Mouse (Mus musculus) megakaryocyte, adult 5-6 weeks (primary cell): ENCODE data around the gene Pate3. TPM values are rescaled to one million over a fixed set of nuclear protein-coding genes. Genes with fewer than 3 reads are reported as not detected.
"Not testable (repeated sequence)": the region's sequence is repeated elsewhere in the genome, so short reads cannot be mapped to it uniquely, and the experiment has no call there.

Experiments used
- ATAC-seq: 2 replicates; pipeline ENCODE4 v1.8.0; 2016; ENCODE audit warnings: mild to moderate bottlenecking, inconsistent platforms; ENCODE audit not compliant: poor library complexity, severe bottlenecking
- total RNA-seq, 2 experiments: library from RNA; stranded (forward) in 1 of 2; stranded (reverse) in 1 of 2; fragments of 153-499, 151-499 nt in 1 of 2; fragments of 221-1000, 200-1000 nt in 1 of 2; gene quantifications; 2 replicates each; pipeline versions ENCODE4 v1.2.3 to v1.2.4; 2015 to 2017

The Pate3 gene
- total RNA-seq (2015) (not detected in 2 replicates), total RNA-seq (2017) (not detected in 2 replicates)

DNA sequence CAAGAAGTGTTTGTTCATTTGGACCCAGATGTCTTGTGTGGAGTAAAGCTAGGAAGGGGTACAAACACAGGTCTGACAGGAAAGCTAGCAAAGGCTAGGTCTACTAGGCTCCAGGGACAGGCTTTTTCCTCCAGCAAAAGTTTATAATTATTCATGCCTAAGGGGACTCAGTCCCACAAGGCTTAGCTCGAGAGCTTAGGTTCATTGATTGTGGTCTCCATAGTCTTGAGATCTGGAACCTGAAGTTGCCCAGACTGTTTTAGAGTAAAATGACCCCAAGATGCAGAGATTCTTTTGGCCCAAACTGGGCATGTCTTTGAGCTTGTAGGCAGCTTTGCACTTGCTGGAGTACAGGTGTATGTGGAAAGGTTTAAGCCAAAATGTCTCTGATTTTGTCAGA lies at the start of gene Pate3:
Gene Pate3 (minus strand): TSS at position 101 of the 400 bp plus-strand sequence.
- no peak for ATAC-seq

GRCm38 (mm10) chr9:35691924-35692323 lies 43.9 kb upstream of the Pate3 start:
- no peak for ATAC-seq

- no peak for ATAC-seq
These were observed 39.0 kb upstream of the Pate3 start, which contains the start of gene Pate1 for GRCm38 (mm10) chr9:35687013-35687412. TSS of gene Pate1 (minus strand) at chr9:35687390.

- no peak for ATAC-seq
These were observed 25.6 kb upstream of the Pate3 start for GRCm38 (mm10) chr9:35673557-35673956.

- ATAC-seq: no peak
These were observed 15.0 kb downstream of the Pate3 start for GRCm38 (mm10) chr9:35632981-35633380.

DNA sequence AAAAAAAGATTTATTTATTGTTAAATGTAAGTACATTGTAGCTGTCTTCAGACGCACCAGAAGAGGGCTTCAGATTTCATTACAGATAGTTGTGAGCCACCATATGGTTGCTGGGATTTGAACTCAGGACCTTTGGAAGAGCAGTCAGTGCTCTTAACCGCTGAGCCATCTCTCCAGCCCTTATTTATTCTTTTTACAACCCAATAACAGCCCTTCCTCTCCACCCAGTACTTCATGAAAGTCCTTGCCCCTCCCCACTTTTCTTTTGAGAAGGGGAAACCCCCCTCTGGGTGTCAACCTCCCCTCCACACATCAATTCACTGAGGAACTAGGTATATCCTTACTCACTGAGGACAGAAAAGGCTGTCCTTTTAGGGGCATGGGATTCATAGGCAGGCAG lies 31.2 kb downstream of the Pate3 start:
- not testable (repeated sequence) for ATAC-seq

DNA sequence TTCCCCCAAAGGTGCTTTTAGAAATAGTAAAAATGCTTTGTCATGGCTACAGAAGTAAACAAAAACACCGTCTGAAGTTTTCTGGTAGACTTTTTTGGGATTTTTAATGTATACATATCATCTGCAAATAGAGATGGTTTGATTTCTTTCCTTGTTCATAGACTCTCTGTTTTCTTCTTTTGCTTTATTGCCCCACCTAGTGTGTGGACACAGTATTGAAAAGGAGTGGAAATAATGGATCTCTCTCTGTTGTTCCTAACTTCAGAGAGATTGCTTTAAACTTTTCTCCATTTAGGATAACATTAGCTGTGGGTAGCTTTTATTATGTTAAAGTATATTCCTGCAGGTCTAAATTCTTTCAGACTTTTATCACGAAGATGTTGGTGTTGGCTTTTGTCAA lies 34.0 kb downstream of the Pate3 start:
- ATAC-seq: no peak

DNA sequence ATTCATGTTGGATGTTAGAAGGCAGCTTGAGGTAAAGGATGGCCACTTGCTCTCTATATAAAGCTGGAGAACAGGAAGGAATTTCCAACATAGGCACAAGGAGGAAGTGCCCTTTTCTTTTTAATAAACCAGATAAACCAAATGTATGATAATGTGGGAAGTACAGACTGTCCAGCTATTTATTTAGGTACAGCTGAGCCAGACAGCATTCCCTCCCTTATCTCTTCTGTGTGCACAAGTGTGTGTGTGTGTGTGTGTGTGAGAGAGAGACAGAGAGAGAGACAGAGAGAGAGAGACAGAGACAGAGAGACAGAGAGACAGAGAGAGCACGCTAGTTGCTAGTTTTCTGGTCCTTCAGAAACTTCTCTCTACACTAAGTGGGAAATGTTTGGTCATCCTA lies 36.2 kb downstream of the Pate3 start, which contains the start of gene Pate4:
Gene Pate4 (minus strand): TSS at position 101 of the 400 bp plus-strand sequence.
- ATAC-seq: no peak

DNA sequence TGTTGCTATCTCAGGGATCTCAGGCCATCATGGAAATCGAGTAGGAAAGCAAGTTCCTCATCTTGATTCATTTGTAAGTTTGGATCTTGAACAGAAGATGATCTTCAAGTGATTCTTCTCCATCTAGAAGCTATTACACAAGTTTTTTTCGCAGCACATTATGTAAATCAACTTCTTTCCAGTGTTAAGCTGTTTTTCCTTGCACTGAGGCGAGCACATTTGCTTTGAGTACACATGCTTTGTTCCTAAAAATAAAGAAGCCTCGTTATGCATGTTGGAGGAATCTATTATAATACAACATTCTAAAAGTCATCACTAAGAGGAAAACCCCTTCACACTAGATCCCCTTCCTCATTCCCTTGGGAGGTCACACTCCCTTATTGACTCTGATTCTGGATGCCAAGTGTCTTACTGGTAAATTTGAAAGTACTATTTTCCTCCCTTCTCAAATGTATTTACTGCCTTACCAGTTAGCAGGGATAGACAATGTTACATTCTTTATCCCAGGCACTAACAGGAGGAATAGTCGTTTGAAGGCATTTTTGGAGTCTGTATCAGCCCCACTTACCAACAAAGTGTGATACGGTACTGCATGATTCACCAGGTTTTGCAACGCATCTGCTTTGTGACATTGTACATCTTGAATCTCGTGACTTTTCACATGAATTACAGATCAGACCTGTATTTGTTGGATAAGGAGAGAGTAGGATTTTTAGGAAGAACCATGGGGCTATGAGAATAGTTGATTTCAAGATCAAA lies 40.2 kb downstream of the Pate3 start:
- no peak for ATAC-seq

Other genes with a start within 250 kb of the Pate3 start
- 0.65 and 1.8 TPM in 2 replicates for gene Cdon, start 227.1 kb downstream of the Pate3 start, total RNA-seq (2015)
- 0.65 and 2.3 TPM in 2 replicates for gene Cdon, start 227.1 kb downstream of the Pate3 start, total RNA-seq (2017)
- gene Gm1113, start 129.9 kb downstream of the Pate3 start, total RNA-seq (2015): not detected in 2 replicates
- not detected in 2 replicates for gene Gm1113, start 129.9 kb downstream of the Pate3 start, total RNA-seq (2017)
- gene Ddx25, start 89.7 kb downstream of the Pate3 start, total RNA-seq (2015): 0.09 and 0.11 TPM in 2 replicates
- gene Ddx25, start 89.7 kb downstream of the Pate3 start, total RNA-seq (2017): 0.04 TPM in 1 of 2 replicates, not detected in the other
- gene Pus3, start 89.6 kb downstream of the Pate3 start, total RNA-seq (2015): 9.8 and 12.2 TPM in 2 replicates
- gene Pus3, start 89.6 kb downstream of the Pate3 start, total RNA-seq (2017): 14.0 and 14.6 TPM in 2 replicates
- 0.51 and 0.75 TPM in 2 replicates for gene Pate2, start 77.9 kb downstream of the Pate3 start, total RNA-seq (2015)
- gene Pate2, start 77.9 kb downstream of the Pate3 start, total RNA-seq (2017): not detected in 2 replicates
- gene Hyls1, start 77.8 kb downstream of the Pate3 start, total RNA-seq (2015): 15.7 and 20.1 TPM in 2 replicates
- 17.5 and 20.6 TPM in 2 replicates for gene Hyls1, start 77.8 kb downstream of the Pate3 start, total RNA-seq (2017)
- not detected in 2 replicates for gene Pate4, start 36.3 kb downstream of the Pate3 start, total RNA-seq (2015)
- not detected in 2 replicates for gene Pate4, start 36.3 kb downstream of the Pate3 start, total RNA-seq (2017)
- gene Pate1, start 39.2 kb upstream of the Pate3 start, total RNA-seq (2015): not detected in 2 replicates
- not detected in 2 replicates for gene Pate1, start 39.2 kb upstream of the Pate3 start, total RNA-seq (2017)
- not detected in 2 replicates for gene Gm17677, start 92.8 kb upstream of the Pate3 start, total RNA-seq (2015)
- gene Gm17677, start 92.8 kb upstream of the Pate3 start, total RNA-seq (2017): not detected in 2 replicates
- gene Gm17727, start 129.9 kb upstream of the Pate3 start, total RNA-seq (2015): not detected in 2 replicates
- not detected in 2 replicates for gene Gm17727, start 129.9 kb upstream of the Pate3 start, total RNA-seq (2017)
- not detected in 2 replicates for gene Gm27235, start 141.9 kb upstream of the Pate3 start, total RNA-seq (2015)
- not detected in 2 replicates for gene Gm27235, start 141.9 kb upstream of the Pate3 start, total RNA-seq (2017)
- gene D730048I06Rik, start 141.9 kb upstream of the Pate3 start, total RNA-seq (2015): not detected in 2 replicates
- not detected in 2 replicates for gene D730048I06Rik, start 141.9 kb upstream of the Pate3 start, total RNA-seq (2017)
- not detected in 2 replicates for gene 9230110F15Rik, start 195.9 kb upstream of the Pate3 start, total RNA-seq (2015)
- not detected in 2 replicates for gene 9230110F15Rik, start 195.9 kb upstream of the Pate3 start, total RNA-seq (2017)